Mouse (Mus musculus) 3134 (cell line): ENCODE measurements around the gene Myo1b.
A peak's percentile ranks its signal among the peaks of the same experiment; 100 is the strongest.

Experiments
- DNase-seq: peaks from one replicate; pipeline ENCODE4 v3.0.0-alpha.2; 2011; ENCODE audit warnings: low spot score; ENCODE audit not compliant: insufficient read length; ENCODE audit errors: extremely low read depth

Myo1b gene

GRCm38 (mm10) chr1:51915576-51916156, at the start of gene Myo1b:
TSS of gene Myo1b (minus strand) at chr1:51916071.
- DNase-seq = no peak

- no peak for DNase-seq
These were observed 48.8 kb upstream of the Myo1b start for GRCm38 (mm10) chr1:51964647-51965046.

- no peak for DNase-seq
These were observed 31.2 kb upstream of the Myo1b start for GRCm38 (mm10) chr1:51947116-51947515.

- DNase-seq = no peak
These were observed 28.9 kb upstream of the Myo1b start for GRCm38 (mm10) chr1:51944755-51945154.

GRCm38 (mm10) chr1:51938357-51938756, 22.5 kb upstream of the Myo1b start:
- no peak for DNase-seq

GRCm38 (mm10) chr1:51935006-51935405, 19.1 kb upstream of the Myo1b start:
- DNase-seq = no peak

- no peak for DNase-seq
These were observed 18.5 kb upstream of the Myo1b start for GRCm38 (mm10) chr1:51934176-51934924.

- no peak for DNase-seq
These were observed 17.0 kb upstream of the Myo1b start for GRCm38 (mm10) chr1:51932826-51933225.

GRCm38 (mm10) chr1:51931561-51931960, 15.7 kb upstream of the Myo1b start:
- DNase-seq = no peak

GRCm38 (mm10) chr1:51930584-51930983, 14.7 kb upstream of the Myo1b start:
- no peak for DNase-seq

- DNase-seq = no peak
These were observed 13.7 kb upstream of the Myo1b start for GRCm38 (mm10) chr1:51929557-51929956.

- DNase-seq = no peak
These were observed 6.9 kb upstream of the Myo1b start for GRCm38 (mm10) chr1:51922820-51923219.

GRCm38 (mm10) chr1:51916276-51916675, 405 bp upstream of the Myo1b start:
- DNase-seq = no peak

- peak; percentile 8 for DNase-seq
These were observed 758 bp downstream of the Myo1b start for GRCm38 (mm10) chr1:51915051-51915575.

- no peak for DNase-seq
These were observed 1.8 kb downstream of the Myo1b start for GRCm38 (mm10) chr1:51914095-51914494.

GRCm38 (mm10) chr1:51913071-51913814, 2.6 kb downstream of the Myo1b start:
- DNase-seq = no peak

- DNase-seq = no peak
These were observed 4.5 kb downstream of the Myo1b start for GRCm38 (mm10) chr1:51911331-51911730.

- DNase-seq = no peak
These were observed 6.7 kb downstream of the Myo1b start for GRCm38 (mm10) chr1:51909204-51909603.

- DNase-seq = no peak
These were observed 8.1 kb downstream of the Myo1b start for GRCm38 (mm10) chr1:51907821-51908220.

GRCm38 (mm10) chr1:51906206-51906906, 9.5 kb downstream of the Myo1b start:
- DNase-seq = no peak

GRCm38 (mm10) chr1:51905073-51905472, 10.8 kb downstream of the Myo1b start:
- no peak for DNase-seq
